Mouse (Mus musculus): Measurements from ENCODE around the gene Arhgap15. TPM values are rescaled to one million over a fixed set of nuclear protein-coding genes. Genes with fewer than 3 reads are reported as not detected.
A peak's percentile ranks its signal among the peaks of the same experiment; 100 is the strongest.

The Arhgap15 gene
- total and polyA plus RNA-seq, 2 experiments: 0.12 to 2.4 TPM

- Histone ChIP-seq H3K36me3 (ENCODE audit: control insufficient read depth, insufficient read depth, low read length) (no peaks in the 10 kb centered on the region), H3K4me3 (ENCODE audit: insufficient read depth, low read depth, low read length) (no peak overlapping the region), H3K27me3 (ENCODE audit: control insufficient read depth, insufficient read depth, low read length) (no peaks in the 10 kb centered on the region), H3K9ac (ENCODE audit: low read depth, low read length) (no peak overlapping the region), H3K4me1 (ENCODE audit: control insufficient read depth, insufficient read depth, low read length) (no peaks in the 10 kb centered on the region), H3K79me2 (ENCODE audit: control insufficient read depth, insufficient read depth, low read length) (no peaks in the 10 kb centered on the region), H3K27ac (replicated peaks; ENCODE audit: insufficient read depth, low read depth, low read length) (no peak overlapping the region)
- WGBS: 92% methylated on average over 4 of the region's 4 CpGs
- DNase-seq (ENCODE audit: extremely low read depth, low read depth, low spot score): no peak
- no peak for TF ChIP-seq CTCF (IDR thresholded peaks at IDR 0.05; ENCODE audit: low read depth, low read length)
Observed at GRCm38 (mm10) chr2:44323813-44324212, 575.2 kb downstream of the Arhgap15 start.

GRCm38 (mm10) chr2:44333295-44333694, 584.7 kb downstream of the Arhgap15 start:
- Histone ChIP-seq H3K36me3 (ENCODE audit: control insufficient read depth, insufficient read depth, low read length) (no peaks in the 10 kb centered on the region), H3K4me1 (ENCODE audit: control insufficient read depth, insufficient read depth, low read length) (no peaks in the 10 kb centered on the region), H3K27me3 (ENCODE audit: control insufficient read depth, insufficient read depth, low read length) (no peaks in the 10 kb centered on the region), H3K9ac (ENCODE audit: low read depth, low read length) (no peak overlapping the region), H3K4me3 (ENCODE audit: insufficient read depth, low read depth, low read length) (no peak overlapping the region), H3K27ac (replicated peaks; ENCODE audit: insufficient read depth, low read depth, low read length) (no peak overlapping the region), H3K79me2 (ENCODE audit: control insufficient read depth, insufficient read depth, low read length) (no peaks in the 10 kb centered on the region)
- no peak for DNase-seq (ENCODE audit: extremely low read depth, low read depth, low spot score)
- WGBS: 81% methylated on average over 4 of the region's 4 CpGs
- TF ChIP-seq POLR2A (IDR thresholded peaks at IDR 0.05; ENCODE audit: extremely low read depth, insufficient read depth, low read length) (no peak), CTCF (IDR thresholded peaks at IDR 0.05; ENCODE audit: low read depth, low read length) (no peak)

GRCm38 (mm10) chr2:44334006-44334405, 585.4 kb downstream of the Arhgap15 start:
- Histone ChIP-seq H3K27ac (replicated peaks; ENCODE audit: insufficient read depth, low read depth, low read length) (no peak overlapping the region), H3K4me1 (ENCODE audit: control insufficient read depth, insufficient read depth, low read length) (no peaks in the 10 kb centered on the region), H3K9ac (ENCODE audit: low read depth, low read length) (no peak overlapping the region), H3K36me3 (ENCODE audit: control insufficient read depth, insufficient read depth, low read length) (no peaks in the 10 kb centered on the region), H3K4me3 (ENCODE audit: insufficient read depth, low read depth, low read length) (no peak overlapping the region), H3K27me3 (ENCODE audit: control insufficient read depth, insufficient read depth, low read length) (no peaks in the 10 kb centered on the region), H3K79me2 (ENCODE audit: control insufficient read depth, insufficient read depth, low read length) (no peaks in the 10 kb centered on the region)
- DNase-seq (ENCODE audit: extremely low read depth, low read depth, low spot score): no peak
- TF ChIP-seq POLR2A (IDR thresholded peaks at IDR 0.05; ENCODE audit: extremely low read depth, insufficient read depth, low read length) (no peak), CTCF (IDR thresholded peaks at IDR 0.05; ENCODE audit: low read depth, low read length) (no peak)
- WGBS: 50% methylated on average over 3 of the region's 3 CpGs

GRCm38 (mm10) chr2:44334517-44334916, 585.9 kb downstream of the Arhgap15 start:
- no peaks in the 10 kb centered on the region for H3K79me2 ChIP-seq (ENCODE audit: control insufficient read depth, insufficient read depth, low read length)
- no peaks in the 10 kb centered on the region for H3K36me3 ChIP-seq (ENCODE audit: control insufficient read depth, insufficient read depth, low read length)
- no peaks in the 10 kb centered on the region for H3K27me3 ChIP-seq (ENCODE audit: control insufficient read depth, insufficient read depth, low read length)
- no peaks in the 10 kb centered on the region for H3K4me1 ChIP-seq (ENCODE audit: control insufficient read depth, insufficient read depth, low read length)
- 49% methylated on average over 2 of the region's 2 CpGs for WGBS
- no peak for DNase-seq (ENCODE audit: extremely low read depth, low read depth, low spot score)
- no peak overlapping the region for H3K4me3 ChIP-seq (ENCODE audit: insufficient read depth, low read depth, low read length)
- H3K9ac ChIP-seq (ENCODE audit: low read depth, low read length): no peak overlapping the region
- TF ChIP-seq POLR2A (IDR thresholded peaks at IDR 0.05; ENCODE audit: extremely low read depth, insufficient read depth, low read length) (no peak), CTCF (IDR thresholded peaks at IDR 0.05; ENCODE audit: low read depth, low read length) (no peak)
- H3K27ac ChIP-seq (replicated peaks; ENCODE audit: insufficient read depth, low read depth, low read length): no peak overlapping the region

GRCm38 (mm10) chr2:44336720-44337354, 588.2 kb downstream of the Arhgap15 start:
- Histone ChIP-seq H3K27ac (replicated peaks; ENCODE audit: insufficient read depth, low read depth, low read length) (no peak overlapping the region), H3K27me3 (ENCODE audit: control insufficient read depth, insufficient read depth, low read length) (no peaks in the 10 kb centered on the region), H3K4me3 (ENCODE audit: insufficient read depth, low read depth, low read length) (no peak overlapping the region), H3K4me1 (ENCODE audit: control insufficient read depth, insufficient read depth, low read length) (no peaks in the 10 kb centered on the region), H3K79me2 (ENCODE audit: control insufficient read depth, insufficient read depth, low read length) (no peaks in the 10 kb centered on the region), H3K36me3 (ENCODE audit: control insufficient read depth, insufficient read depth, low read length) (no peaks in the 10 kb centered on the region), H3K9ac (ENCODE audit: low read depth, low read length) (no peak overlapping the region)
- TF ChIP-seq CTCF (IDR thresholded peaks at IDR 0.05; ENCODE audit: low read depth, low read length) (0 out of 2 replicates have a peak, but pooled peaks have one; percentile 4), POLR2A (IDR thresholded peaks at IDR 0.05; ENCODE audit: extremely low read depth, insufficient read depth, low read length) (no peak)
- 79% methylated on average over 5 of the region's 5 CpGs for WGBS
- no peak for DNase-seq (ENCODE audit: extremely low read depth, low read depth, low spot score)

GRCm38 (mm10) chr2:44338467-44338866, 589.8 kb downstream of the Arhgap15 start:
- Histone ChIP-seq H3K9ac (ENCODE audit: low read depth, low read length) (no peak overlapping the region), H3K4me1 (ENCODE audit: control insufficient read depth, insufficient read depth, low read length) (no peaks in the 10 kb centered on the region), H3K27me3 (ENCODE audit: control insufficient read depth, insufficient read depth, low read length) (no peaks in the 10 kb centered on the region), H3K79me2 (ENCODE audit: control insufficient read depth, insufficient read depth, low read length) (no peaks in the 10 kb centered on the region), H3K36me3 (ENCODE audit: control insufficient read depth, insufficient read depth, low read length) (no peaks in the 10 kb centered on the region), H3K27ac (replicated peaks; ENCODE audit: insufficient read depth, low read depth, low read length) (no peak overlapping the region), H3K4me3 (ENCODE audit: insufficient read depth, low read depth, low read length) (no peak overlapping the region)
- 89% methylated on average over 6 of the region's 6 CpGs for WGBS
- TF ChIP-seq CTCF (IDR thresholded peaks at IDR 0.05; ENCODE audit: low read depth, low read length): no peak
- TF ChIP-seq POLR2A (IDR thresholded peaks at IDR 0.05; ENCODE audit: extremely low read depth, insufficient read depth, low read length): no peak
- no peak for DNase-seq (ENCODE audit: extremely low read depth, low read depth, low spot score)
